ENCODE assay signal across 8 mouse cellular contexts in genomic region chr3:57573898-57574570, GRCm38 (mm10). TPM values are rescaled to one million over a fixed set of nuclear protein-coding genes. Genes with fewer than 3 reads are reported as not detected.
DNase-seq lines count a peak whose midpoint lies in the region; ATAC-seq and TF ChIP-seq lines count a peak whose summit lies in the region.

No protein-coding gene starts in this region.

- no peak overlapping the region for H3K27ac ChIP-seq in left cerebral cortex, adult 2 months
- H3K27ac ChIP-seq in forebrain, embryonic 12.5 days = no peak overlapping the region
- no peak overlapping the region for H3K27ac ChIP-seq in limb, embryonic 14.5 days (replicated peaks; ENCODE audit: low read depth, low read length)
- H3K27ac ChIP-seq in small intestine, adult 2 months (ENCODE audit: insufficient read depth, low read depth, low read length) = peak overlapping the region; percentile 73

- peaks cover 16% of the 10 kb centered on the region; the same call in 1 of the 2 replicates for H3K36me3 ChIP-seq in forebrain, embryonic 12.5 days (replicated peaks)
- peaks cover 19% of the 10 kb centered on the region for H3K36me3 ChIP-seq in limb, embryonic 14.5 days (ENCODE audit: control insufficient read depth, insufficient read depth, low read length)
- no peaks in the 10 kb centered on the region for H3K36me3 ChIP-seq in small intestine, adult 2 months (ENCODE audit: control insufficient read depth, insufficient read depth, low read length)

- WGBS in forebrain, embryonic 12.5 days = 55% methylated on average over 14 of the region's 14 CpGs
- 27% methylated on average over 14 of the region's 14 CpGs for WGBS in limb, embryonic 14.5 days
- WGBS in small intestine, adult 2 months = 73% methylated on average over 14 of the region's 14 CpGs

- intact Hi-C loops in left cerebral cortex, adult 2 months (cut with DNase I) = no loop called here

- TF ChIP-seq POLR2A in limb, embryonic 14.5 days (IDR thresholded peaks at IDR 0.05; ENCODE audit: borderline replicate concordance, extremely low read depth, insufficient read depth, insufficient read length) = no peak
- no peak for TF ChIP-seq POLR2A in small intestine, adult 2 months (IDR thresholded peaks at IDR 0.05; ENCODE audit: low read depth, low read length)

- no peaks in the 10 kb centered on the region for H3K27me3 ChIP-seq in forebrain, embryonic 12.5 days
- H3K27me3 ChIP-seq in limb, embryonic 14.5 days (ENCODE audit: control insufficient read depth, insufficient read depth, low read length) = no peaks in the 10 kb centered on the region
- peaks cover 13% of the 10 kb centered on the region for H3K27me3 ChIP-seq in small intestine, adult 2 months (ENCODE audit: control insufficient read depth, insufficient read depth, low read length)

- H3K4me3 ChIP-seq in left cerebral cortex, adult 2 months = peak overlapping the region; percentile 70
- H3K4me3 ChIP-seq in forebrain, embryonic 12.5 days (replicated peaks) = peak overlapping the region; percentile 77
- peak overlapping the region; percentile 68 for H3K4me3 ChIP-seq in limb, embryonic 14.5 days (replicated peaks; ENCODE audit: low read length)
- peak overlapping the region; percentile 18 for H3K4me3 ChIP-seq in small intestine, adult 2 months (ENCODE audit: low read depth, low read length)

- TF ChIP-seq CTCF in left cerebral cortex, adult 2 months (IDR thresholded peaks at IDR 0.05) = no peak
- TF ChIP-seq CTCF in small intestine, adult 2 months (IDR thresholded peaks at IDR 0.05; ENCODE audit: extremely low read depth, insufficient read length, insufficient replicate concordance, low read depth, low read length) = no peak

- peaks cover 30% of the 10 kb centered on the region for H3K4me1 ChIP-seq in forebrain, embryonic 12.5 days
- H3K4me1 ChIP-seq in limb, embryonic 14.5 days (ENCODE audit: control insufficient read depth, insufficient read depth, low read length) = peaks cover 32% of the 10 kb centered on the region
- H3K4me1 ChIP-seq in small intestine, adult 2 months (ENCODE audit: control insufficient read depth, insufficient read depth, insufficient read length, low read length) = 0 out of 2 replicates have a peak, but pooled peaks cover 2% of the 10 kb centered on the region

- H3K9me3 ChIP-seq in forebrain, embryonic 12.5 days = no peaks in the 10 kb centered on the region
- H3K9me3 ChIP-seq in limb, embryonic 14.5 days (ENCODE audit: control insufficient read depth, low read length) = no peaks in the 10 kb centered on the region

- ATAC-seq in forebrain, embryonic 12.5 days (ENCODE audit: low FRiP score) = no peak
- no peak for ATAC-seq in limb, embryonic 14.5 days (ENCODE audit: low FRiP score, low read depth)

- peak overlapping the region; percentile 70; the same call in 1 of the 2 replicates for H3K9ac ChIP-seq in forebrain, embryonic 12.5 days
- H3K9ac ChIP-seq in limb, embryonic 14.5 days (ENCODE audit: low read depth, low read length, severe bottlenecking) = peak overlapping the region; percentile 79

- DNase-seq in left cerebral cortex, adult 2 months (ENCODE audit: extremely low spot score in 1 of 2, low spot score in 2 of 2) = no peak
- no peak for DNase-seq in left cerebral cortex, adult 8-10 months (ENCODE audit: low spot score in 2 of 2)
- peak; percentile 53 for DNase-seq in limb, embryonic 14.5 days (ENCODE audit: low spot score)
- DNase-seq in c-Kit-positive CD71-positive TER-119-positive erythroid progenitor cells, embryonic 14.5 days (ENCODE audit: low spot score) = no peak
- DNase-seq in cerebellum, postnatal 14 days = no peak
- no peak for DNase-seq in frontal cortex, adult 2 months (ENCODE audit: extremely low spot score in 1 of 2, low spot score in 1 of 2)

- H3K4me2 ChIP-seq in forebrain, embryonic 12.5 days = peak overlapping the region; percentile 93
- peak overlapping the region; percentile 82 for H3K4me2 ChIP-seq in limb, embryonic 14.5 days (replicated peaks; ENCODE audit: low read depth, low read length, severe bottlenecking)

RNA-seq across cellular contexts. Expression of gene Wwtr1, which starts 1.7 kb away (rescaled TPM):
- total RNA-seq in left cerebral cortex, adult 2 months (2021) = 10 to 100 TPM; 12.0 to 12.4 TPM
- 10 to 100 TPM; 11.3 to 13.5 (median 12.4) TPM for total RNA-seq in left cerebral cortex, adult 8-10 months (2022)
- polyA plus RNA-seq in forebrain, embryonic 12.5 days (2016; fragmentation: Nextera tagmentation; extraction: Ambion mirVana) = 10.7 and 11.5 TPM in 2 replicates
- polyA plus RNA-seq in limb, embryonic 14.5 days (2012; rRNA removed) = 54.2 and 57.9 TPM in 2 replicates
- polyA plus RNA-seq in limb, embryonic 14.5 days (2014; fragmentation: Nextera tagmentation; extraction: Ambion mirVana) = 34.5 and 34.6 TPM in 2 replicates
- polyA plus RNA-seq in small intestine, adult 2 months (2012; rRNA removed) = 5.4 and 6.3 TPM in 2 replicates
- 13.3 and 14.7 TPM in 2 replicates for polyA plus RNA-seq in frontal cortex, adult 2 months (2012; rRNA removed)

Comparison
In these comparisons a context has a peak if more than half of its experiments do, and no peak if none do; other contexts are left out.
1. H3K4me3 ChIP-seq: peak in every context shown above with its lines; median percentile 77 in forebrain, embryonic 12.5 days; 70 in left cerebral cortex, adult 2 months; 68 in limb, embryonic 14.5 days; 18 in small intestine, adult 2 months.